Mouse (Mus musculus): ENCODE measurements around the gene Ifit1bl1.
"Not testable (repeated sequence)": the region's sequence is repeated elsewhere in the genome, so short reads cannot be mapped to it uniquely, and the experiment has no call there.

Gene Ifit1bl1

GRCm38 (mm10) chr19:34588959-34589358 is 12.8 kb downstream of the Ifit1bl1 start:
- DNase-seq (ENCODE audit: extremely low read depth, low read depth, low spot score), result no peak

- DNase-seq (ENCODE audit: extremely low read depth, low read depth, low spot score), result not testable (repeated sequence)
These were observed 13.7 kb downstream of the Ifit1bl1 start for GRCm38 (mm10) chr19:34587898-34588692.

GRCm38 (mm10) chr19:34585740-34586458 is 15.9 kb downstream of the Ifit1bl1 start:
- DNase-seq (ENCODE audit: extremely low read depth, low read depth, low spot score), result not testable (repeated sequence)

GRCm38 (mm10) chr19:34583126-34583766 is 18.5 kb downstream of the Ifit1bl1 start, which contains the start of gene Ifit3:
Gene Ifit3 (plus strand): TSS chr19:34583531.
- DNase-seq (ENCODE audit: extremely low read depth, low read depth, low spot score), result not testable (repeated sequence)

DNA sequence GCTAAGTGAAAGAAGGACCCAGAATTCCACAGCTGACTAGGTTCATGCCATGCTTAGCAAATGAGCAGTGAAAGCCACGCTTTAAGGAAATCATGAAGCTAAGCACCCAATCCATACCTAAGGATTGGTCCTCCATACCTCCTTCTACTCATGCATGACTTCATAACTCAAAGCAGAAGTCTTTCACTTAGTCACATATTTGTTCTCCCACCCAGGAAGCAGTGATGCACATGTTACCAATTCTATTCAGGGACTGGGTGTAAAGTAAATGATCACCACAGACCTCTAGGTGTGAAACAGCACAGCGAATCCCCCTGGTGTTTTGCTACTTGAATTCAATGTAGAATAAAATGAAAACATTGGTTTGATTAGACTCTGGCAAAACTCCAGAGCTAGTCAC is 19.1 kb downstream of the Ifit1bl1 start:
- not testable (repeated sequence) for DNase-seq (ENCODE audit: extremely low read depth, low read depth, low spot score)

DNA sequence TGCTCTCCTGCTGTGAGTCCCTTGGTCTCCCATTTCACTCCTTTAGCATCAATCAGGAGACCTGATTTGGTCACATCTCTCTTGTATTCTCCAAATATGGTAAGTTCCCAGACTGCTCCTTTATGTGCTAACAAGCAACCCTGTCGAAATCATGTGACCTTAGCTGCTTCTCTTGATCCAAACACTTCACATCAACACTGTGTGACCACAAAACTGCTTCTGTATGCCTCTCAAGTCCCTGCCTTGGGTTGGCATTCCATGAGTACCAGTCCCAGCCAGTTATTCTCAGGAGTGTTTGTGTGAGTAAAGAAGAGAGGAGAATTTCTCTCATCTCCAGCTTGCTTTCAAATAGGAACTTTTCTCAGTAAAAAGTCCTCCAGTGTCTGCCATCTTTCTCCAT is 24.6 kb downstream of the Ifit1bl1 start:
- no peak for DNase-seq (ENCODE audit: extremely low read depth, low read depth, low spot score)

GRCm38 (mm10) chr19:34573650-34574049 is 28.1 kb downstream of the Ifit1bl1 start:
- no peak for DNase-seq (ENCODE audit: extremely low read depth, low read depth, low spot score)

DNA sequence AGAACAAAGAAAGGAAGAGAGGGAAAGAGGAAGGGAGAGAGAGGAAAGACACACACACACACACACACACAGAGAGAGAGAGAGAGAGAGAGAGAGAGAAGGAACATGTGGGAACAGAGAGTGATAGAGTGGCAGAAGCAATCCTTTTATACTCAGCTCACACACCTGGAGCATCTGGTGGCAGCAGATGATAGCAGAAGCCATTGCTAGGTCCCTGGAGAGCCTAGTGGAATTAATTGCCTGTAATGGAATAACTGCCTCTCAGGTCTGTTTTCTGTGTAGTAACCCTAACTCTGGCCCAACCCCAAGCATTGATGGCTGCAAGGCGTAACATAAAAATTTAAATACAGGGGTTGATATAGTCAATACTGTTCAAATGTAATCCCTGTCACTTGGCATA is 30.7 kb downstream of the Ifit1bl1 start:
- no peak for DNase-seq (ENCODE audit: extremely low read depth, low read depth, low spot score)

DNA sequence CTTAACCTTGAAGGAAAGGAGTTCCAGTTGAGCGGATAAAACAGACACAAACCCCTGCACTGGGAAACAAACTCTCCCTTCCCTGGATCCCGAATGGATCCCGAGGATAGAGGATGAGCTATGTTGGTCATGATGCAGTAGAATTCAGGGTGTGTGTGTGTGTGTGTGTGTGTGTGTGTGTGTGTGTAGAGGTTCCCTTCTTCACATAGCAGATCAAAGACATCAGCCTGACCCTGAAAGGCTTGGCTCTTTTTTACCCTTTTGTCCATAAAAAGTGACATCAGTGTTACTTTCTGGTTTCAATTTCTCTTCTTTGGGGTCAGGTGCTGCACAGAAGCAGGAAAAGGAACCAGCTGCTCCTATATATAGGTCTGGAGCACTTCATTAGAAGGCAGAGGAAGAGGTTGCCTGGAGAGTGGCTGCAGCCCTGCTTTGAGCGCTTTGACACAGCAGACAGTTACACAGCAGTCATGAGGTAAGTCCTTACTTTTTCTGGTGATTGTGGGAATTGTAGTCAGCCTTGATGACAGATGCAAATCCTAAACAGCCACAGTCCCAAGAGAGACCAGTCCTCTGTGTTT is 31.8 kb downstream of the Ifit1bl1 start:
- no peak for DNase-seq (ENCODE audit: extremely low read depth, low read depth, low spot score)

DNA sequence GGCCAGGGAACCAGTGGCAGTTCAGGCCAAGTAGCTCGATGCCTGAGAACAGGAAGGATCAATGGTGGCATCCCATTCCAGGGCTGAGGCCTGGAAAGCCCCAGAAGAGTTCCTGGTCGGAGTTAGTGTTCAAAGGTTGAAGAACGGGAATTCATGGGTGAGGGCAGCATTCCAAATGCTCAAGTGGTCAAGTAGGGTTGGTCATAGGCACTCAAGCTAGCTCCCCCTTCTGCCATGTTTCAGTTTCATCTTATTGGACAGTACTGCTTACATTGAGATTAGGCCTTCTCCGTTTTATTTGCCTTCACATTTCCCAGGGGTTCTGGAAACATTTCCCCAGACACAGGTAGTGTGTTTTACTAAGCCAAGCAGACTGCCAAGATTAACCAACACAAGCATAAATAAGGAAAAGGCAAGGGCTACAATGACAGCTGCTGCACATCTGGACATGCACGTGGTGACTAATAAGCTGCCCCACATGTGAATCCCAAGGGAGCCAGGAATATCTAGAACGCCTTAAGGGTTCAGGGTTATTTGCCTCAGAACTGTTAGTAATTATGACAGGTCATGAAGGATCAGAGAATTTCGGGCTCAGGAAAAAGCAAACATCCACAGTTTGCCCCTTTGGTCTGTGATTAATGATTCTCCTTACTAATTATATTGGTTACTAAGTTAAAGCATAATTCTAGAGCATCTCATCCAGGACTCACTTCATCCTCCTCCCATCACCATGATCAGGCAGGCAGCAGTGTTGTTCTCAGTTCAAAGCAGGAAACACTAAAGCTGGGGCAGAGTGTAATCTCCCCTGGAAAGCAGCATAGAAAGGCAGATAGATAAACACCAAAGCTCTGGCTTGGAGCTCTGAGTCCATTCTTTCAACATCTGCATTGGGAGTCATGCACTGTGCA is 32.5 kb downstream of the Ifit1bl1 start:
- no peak for DNase-seq (ENCODE audit: extremely low read depth, low read depth, low spot score)

- no peak for DNase-seq (ENCODE audit: extremely low read depth, low read depth, low spot score)
These were observed 35.5 kb downstream of the Ifit1bl1 start for GRCm38 (mm10) chr19:34566178-34566784.

DNA sequence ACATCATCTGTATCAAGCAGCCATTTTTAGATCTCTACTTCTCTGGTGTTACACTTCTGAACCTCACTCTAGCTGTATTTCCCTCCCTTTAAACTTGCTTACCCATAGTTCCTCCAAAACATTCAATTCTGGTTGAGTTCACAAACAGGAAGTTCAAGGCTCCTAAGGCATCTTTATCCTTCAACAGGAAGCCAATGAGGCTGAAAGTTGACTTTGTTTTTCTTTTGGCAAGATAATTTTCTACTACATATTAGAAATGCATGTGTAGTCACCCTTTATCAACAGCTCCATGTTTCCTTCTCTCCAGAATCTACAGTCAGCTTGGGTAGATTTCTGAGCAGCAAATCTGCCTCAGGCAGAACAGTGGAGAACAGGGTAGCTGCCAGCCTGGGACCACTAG is 39.2 kb downstream of the Ifit1bl1 start:
- DNase-seq (ENCODE audit: extremely low read depth, low read depth, low spot score), result no peak

GRCm38 (mm10) chr19:34556621-34557020 is 45.1 kb downstream of the Ifit1bl1 start:
- no peak for DNase-seq (ENCODE audit: extremely low read depth, low read depth, low spot score)

GRCm38 (mm10) chr19:34554061-34554460 is 47.7 kb downstream of the Ifit1bl1 start:
- DNase-seq (ENCODE audit: extremely low read depth, low read depth, low spot score), result no peak

DNA sequence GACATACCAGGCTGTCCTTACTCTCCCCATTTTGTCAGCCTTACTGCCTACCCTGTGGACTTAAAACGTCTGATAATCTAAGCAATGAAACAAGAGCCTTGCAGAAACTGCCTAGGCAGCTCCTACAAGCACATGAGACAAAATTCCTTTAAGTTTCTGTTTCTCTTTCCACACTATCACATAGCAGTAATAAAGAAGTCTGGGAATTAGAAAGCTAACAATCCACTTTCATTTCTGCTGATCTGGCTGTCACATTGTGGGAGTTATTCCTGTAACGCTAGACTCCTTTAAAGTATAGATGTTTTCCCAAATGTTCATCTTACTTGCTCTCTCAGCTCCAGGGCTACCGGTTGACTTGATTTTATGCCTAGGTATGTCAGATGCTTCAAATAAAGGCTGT is 48.2 kb downstream of the Ifit1bl1 start:
- no peak for DNase-seq (ENCODE audit: extremely low read depth, low read depth, low spot score)

- no peak for DNase-seq (ENCODE audit: extremely low read depth, low read depth, low spot score)
These were observed 48.7 kb downstream of the Ifit1bl1 start for GRCm38 (mm10) chr19:34553021-34553420.

- DNase-seq (ENCODE audit: extremely low read depth, low read depth, low spot score), result no peak
These were observed 49.8 kb downstream of the Ifit1bl1 start for GRCm38 (mm10) chr19:34551981-34552380.

DNA sequence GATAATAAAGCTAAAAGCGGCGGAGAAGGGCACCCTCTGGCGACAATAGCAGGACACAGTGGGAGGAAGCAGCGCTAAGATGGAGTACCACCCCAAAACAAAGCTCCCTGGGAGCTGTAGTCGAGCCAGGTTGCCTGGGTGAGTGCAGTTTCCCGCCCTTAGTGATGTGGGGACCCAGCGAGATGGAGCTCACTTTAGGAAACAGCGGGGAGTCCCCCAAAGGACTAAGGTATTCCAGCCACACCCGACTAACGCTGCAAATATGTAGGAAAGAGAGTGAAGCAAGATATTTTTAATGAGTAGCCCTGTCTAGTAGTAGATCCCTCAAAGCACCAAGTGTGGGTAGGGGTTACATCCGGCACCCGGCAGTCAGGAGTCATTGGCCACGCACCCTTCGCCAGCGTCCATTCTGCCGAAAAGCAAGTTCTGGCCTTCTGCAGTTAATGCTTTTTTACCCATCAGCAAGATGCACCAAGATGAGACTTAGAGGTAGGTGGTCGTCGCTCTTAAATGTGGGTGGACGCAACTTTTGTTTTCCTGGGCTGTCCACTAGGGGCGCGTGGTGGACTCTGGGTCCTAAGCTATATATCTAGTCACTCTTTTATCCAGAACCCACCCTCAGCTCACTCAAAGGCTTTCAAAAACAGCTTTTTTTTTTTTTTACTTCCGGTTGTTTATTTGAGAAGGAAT is 51.1 kb downstream of the Ifit1bl1 start, which contains the start of gene Ifit2:
Ifit2 (plus strand) TSS at position 161 of the 690 bp plus-strand sequence.
- DNase-seq (ENCODE audit: extremely low read depth, low read depth, low spot score), result no peak

DNA sequence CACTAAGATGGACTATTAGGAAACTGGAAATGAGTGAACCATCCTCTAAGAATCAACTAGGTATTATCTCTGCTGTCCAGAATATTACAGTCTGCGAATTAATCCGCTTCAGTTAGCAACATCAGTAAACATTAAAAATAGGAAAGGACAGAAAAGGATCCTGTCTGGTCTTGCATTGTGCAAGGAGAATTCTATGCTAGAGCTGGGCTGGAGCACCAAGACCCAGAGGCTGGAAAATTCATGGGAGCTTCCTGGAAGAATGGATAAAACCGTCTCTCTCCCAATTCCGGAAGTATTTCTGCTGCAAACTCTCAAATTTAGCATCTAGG is 51.6 kb downstream of the Ifit1bl1 start:
- DNase-seq (ENCODE audit: extremely low read depth, low read depth, low spot score), result no peak

Measured in fat pad, adult 2 months (tissue).